Mouse (Mus musculus) C2C12 (cell line): ENCODE measurements around the gene BC049715.

Source experiments
- CEBPB ChIP-seq: IDR thresholded peaks from one replicate; pipeline ENCODE4 v1.6.1; 2011; ENCODE audit warnings: low read depth, mild to moderate bottlenecking, control low read depth, moderate library complexity
- CTCF ChIP-seq: IDR thresholded peaks from one replicate; pipeline ENCODE4 v1.5.1; 2011; ENCODE audit not compliant: control insufficient read depth, insufficient read depth, insufficient read length
- MAX ChIP-seq: IDR thresholded peaks from one replicate; pipeline ENCODE4 v1.6.1; 2011; ENCODE audit warnings: mild to moderate bottlenecking, control low read depth
- USF1 ChIP-seq: IDR thresholded peaks from one replicate; pipeline ENCODE4 v1.6.1; 2011; ENCODE audit warnings: low read depth, mild to moderate bottlenecking, control low read depth, moderate library complexity

DNA sequence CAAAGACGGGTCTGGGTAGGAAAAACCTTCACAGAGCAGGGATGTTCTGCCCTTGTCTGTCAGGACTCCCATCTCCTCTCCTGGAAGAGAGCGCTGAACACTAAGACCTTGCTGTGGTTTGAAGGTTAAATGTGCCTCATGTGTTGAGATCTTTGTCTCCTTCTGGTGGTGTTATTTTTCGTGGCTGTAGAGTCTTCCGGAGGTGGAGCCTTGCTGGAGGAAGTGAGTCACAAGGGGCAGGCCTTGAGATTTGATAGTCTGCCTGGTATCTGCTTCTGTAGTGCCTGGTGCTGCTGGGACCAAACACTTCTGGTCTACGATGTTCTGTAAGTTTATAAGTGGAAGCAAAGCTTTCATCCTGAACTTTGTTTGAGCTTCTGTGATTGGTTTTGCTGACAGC, 21.5 kb downstream of the BC049715 start:
- no peak for TF ChIP-seq MAX
- TF ChIP-seq CTCF = no peak
- TF ChIP-seq CEBPB = no peak
- TF ChIP-seq USF1 = no peak
